Comparison of ENCODE assay signal across 13 mouse cellular contexts in genomic region chr12:56890891-56891726, GRCm38 (mm10).
"Had no signal": no experiment of that assay in that cellular context is flagged by ENCODE, and none has a peak within 500 bp of the region (broad histone marks: within the 10 kb centered on the region; RNA-seq: fewer than 3 reads in every experiment).

No protein-coding gene starts in this region.

- H3K4me3 ChIP-seq: layer of hippocampus, adult 2 months; limb, embryonic 10.5 days; liver, embryonic 15.5 days; midbrain, embryonic 13.5 days; neural tube, embryonic 12.5 days had no signal

- H3K9ac ChIP-seq: liver, embryonic 15.5 days; midbrain, embryonic 13.5 days; neural tube, embryonic 12.5 days had no signal

- DNase-seq: kidney, adult 8-10 months; kidney, postnatal 4 days; lung, adult 2 months; lung, postnatal 36 days; thymus, postnatal 4 days had no signal

- H3K4me1 ChIP-seq: liver, embryonic 15.5 days; midbrain, embryonic 13.5 days; neural tube, embryonic 12.5 days had no signal

- H3K9me3 ChIP-seq: limb, embryonic 10.5 days; liver, embryonic 15.5 days; midbrain, embryonic 13.5 days; neural tube, embryonic 12.5 days had no signal

- H3K4me2 ChIP-seq: liver, embryonic 11.5 days; liver, embryonic 15.5 days; midbrain, embryonic 13.5 days; neural tube, embryonic 12.5 days had no signal

- H3K27ac ChIP-seq: layer of hippocampus, adult 2 months; limb, embryonic 10.5 days; liver, embryonic 15.5 days; midbrain, embryonic 13.5 days; neural tube, embryonic 12.5 days; stomach, postnatal 0 days had no signal

- H3K36me3 ChIP-seq: limb, embryonic 10.5 days; liver, embryonic 15.5 days; midbrain, embryonic 13.5 days; neural tube, embryonic 12.5 days had no signal

- H3K27me3 ChIP-seq: liver, embryonic 15.5 days; midbrain, embryonic 13.5 days; neural tube, embryonic 12.5 days had no signal

- ATAC-seq: lung, postnatal 0 days; midbrain, embryonic 13.5 days had no signal
